Mouse (Mus musculus): Measurements from ENCODE around the gene Gm826. TPM values are rescaled to one million over a fixed set of nuclear protein-coding genes. Genes with fewer than 3 reads are reported as not detected.

Gm826 gene
- polyA plus RNA-seq, 1 experiment from 2014 or later: 0.38 TPM

Other genes starting within 250 kb of the Gm826 start
- 7.5 and 7.8 TPM in 2 replicates for gene Mafb, start 32.9 kb upstream of the Gm826 start, polyA plus RNA-seq (2016; fragmentation: Nextera tagmentation; extraction: Ambion mirVana)

Measured in forebrain, embryonic 12.5 days (tissue).